Mouse (Mus musculus): Measurements from ENCODE around the gene Hist1h3a. TPM values are rescaled to one million over a fixed set of nuclear protein-coding genes. Genes with fewer than 3 reads are reported as not detected.
"Not testable (repeated sequence)": the region's sequence is repeated elsewhere in the genome, so short reads cannot be mapped to it uniquely, and the experiment has no call there.

The Hist1h3a gene
- total RNA-seq, 2 experiments from 2014 or later: 459 to 527 TPM

GRCm38 (mm10) chr13:23743215-23743614 is 19.0 kb downstream of the Hist1h3a start:
- no peak for DNase-seq (ENCODE audit: low spot score in 2 of 2)

- no peak for DNase-seq (ENCODE audit: low spot score in 2 of 2)
These were observed 20.2 kb downstream of the Hist1h3a start for GRCm38 (mm10) chr13:23742007-23742406.

DNA sequence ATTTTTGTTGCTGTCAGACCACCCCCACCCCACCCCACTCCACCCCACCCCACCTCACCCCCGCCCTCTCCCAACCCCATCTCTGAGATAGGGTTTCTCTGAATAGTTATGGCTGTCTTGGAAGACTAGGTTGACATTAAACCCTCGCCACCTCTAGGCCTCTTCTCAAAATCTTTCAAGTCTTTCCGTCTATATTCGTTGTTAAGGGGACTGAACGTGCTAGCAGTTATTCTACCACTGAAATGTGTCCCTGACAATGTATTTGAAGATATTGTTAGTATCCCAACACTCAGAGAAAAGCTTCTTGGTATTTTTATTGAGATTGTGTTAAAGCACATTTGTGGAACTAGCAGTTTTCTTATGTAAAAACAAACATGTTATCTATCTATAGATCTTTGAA is 21.3 kb downstream of the Hist1h3a start:
- no peak for DNase-seq (ENCODE audit: low spot score in 2 of 2)

GRCm38 (mm10) chr13:23740256-23740840 is 21.8 kb downstream of the Hist1h3a start:
- no peak for DNase-seq (ENCODE audit: low spot score in 2 of 2)

GRCm38 (mm10) chr13:23739922-23740252 is 22.3 kb downstream of the Hist1h3a start:
- no peak for DNase-seq (ENCODE audit: low spot score in 2 of 2)

GRCm38 (mm10) chr13:23739069-23739921 is 22.9 kb downstream of the Hist1h3a start:
- peak; percentile 65 to 82 for DNase-seq (ENCODE audit: low spot score in 2 of 2)

DNA sequence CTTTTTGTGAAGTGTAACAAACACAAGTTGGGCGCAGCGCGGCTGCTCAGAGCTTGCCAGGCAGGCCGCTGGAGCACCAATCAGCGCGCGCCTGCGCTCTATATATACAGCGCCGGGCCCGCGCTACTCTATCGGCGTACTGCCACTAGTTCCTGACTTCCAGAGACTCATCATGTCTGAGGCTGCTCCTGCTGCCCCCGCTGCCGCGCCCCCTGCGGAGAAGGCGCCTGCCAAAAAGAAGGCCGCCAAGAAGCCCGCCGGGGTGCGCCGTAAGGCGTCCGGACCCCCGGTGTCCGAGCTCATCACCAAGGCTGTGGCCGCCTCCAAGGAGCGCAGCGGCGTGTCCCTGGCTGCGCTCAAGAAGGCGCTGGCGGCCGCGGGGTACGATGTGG is 23.5 kb downstream of the Hist1h3a start, which contains the start of gene Hist1h1c:
Gene Hist1h1c, plus strand, starts transcription at position 132 of the 392 bp plus-strand sequence.
- peak; percentile 83 to 91 for DNase-seq (ENCODE audit: low spot score in 2 of 2)

DNA sequence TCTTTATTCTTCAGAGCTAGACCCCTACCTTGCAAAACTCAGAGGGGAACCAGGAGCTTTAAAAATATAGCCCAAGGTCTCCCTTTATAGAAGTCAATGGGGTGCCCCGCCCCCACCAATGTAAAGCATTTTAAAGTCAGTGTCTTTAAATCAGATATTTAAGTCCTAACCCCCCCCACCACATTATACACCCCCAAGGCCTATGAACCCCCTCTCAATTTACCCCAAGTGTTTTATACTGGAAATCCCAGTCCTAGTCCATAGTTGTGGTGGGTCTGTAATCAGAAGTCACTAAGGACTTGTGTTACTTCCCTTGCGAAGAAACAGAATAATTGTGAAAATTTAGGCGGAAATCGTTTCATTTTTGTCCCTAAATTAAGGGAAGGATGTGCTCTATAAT is 24.1 kb downstream of the Hist1h3a start:
- DNase-seq (ENCODE audit: low spot score in 2 of 2): no peak

- DNase-seq (ENCODE audit: low spot score in 2 of 2): no peak
These were observed 25.1 kb downstream of the Hist1h3a start for GRCm38 (mm10) chr13:23737091-23737490.

- no peak for DNase-seq (ENCODE audit: low spot score in 2 of 2)
These were observed 29.9 kb downstream of the Hist1h3a start for GRCm38 (mm10) chr13:23732156-23732804.

DNA sequence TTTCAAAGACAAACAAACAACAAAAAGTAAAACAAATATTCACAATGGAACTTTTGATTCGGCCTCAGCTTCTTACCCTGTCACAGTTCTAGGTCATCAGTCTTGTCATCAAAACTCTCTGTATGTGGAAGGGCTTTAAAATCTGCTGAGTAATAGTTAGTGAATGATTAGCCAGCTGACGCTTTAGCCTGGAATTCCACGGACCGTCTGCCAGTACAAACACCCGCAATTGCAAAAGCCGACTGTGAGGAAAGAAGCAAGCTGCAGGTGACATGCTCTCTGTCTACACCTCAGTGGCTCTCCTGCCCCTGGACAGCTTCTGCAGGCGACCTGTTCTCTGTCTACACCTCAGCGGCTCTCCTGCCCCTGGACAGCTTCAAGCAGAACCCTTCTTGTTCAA is 31.7 kb downstream of the Hist1h3a start:
- DNase-seq (ENCODE audit: low spot score in 2 of 2): no peak

DNA sequence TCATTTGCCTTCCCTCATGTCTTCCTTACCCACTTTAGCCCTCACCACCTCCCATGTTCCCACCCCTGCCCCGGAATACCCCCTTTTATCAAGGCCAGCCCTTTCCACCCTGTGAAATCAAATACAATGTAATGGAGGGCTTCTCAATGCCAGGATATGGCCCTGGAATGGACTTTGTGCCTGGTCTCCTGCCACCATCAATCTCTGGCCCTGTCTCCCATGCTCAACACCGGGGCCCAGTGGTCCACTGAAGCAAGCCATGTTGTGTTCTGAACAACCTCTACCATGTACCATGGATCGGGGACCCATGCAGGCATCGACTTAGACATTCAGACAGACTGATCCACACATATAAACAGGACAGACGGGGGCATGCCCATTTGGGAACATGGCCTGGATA is 32.5 kb downstream of the Hist1h3a start:
- no peak for DNase-seq (ENCODE audit: low spot score in 2 of 2)

DNA sequence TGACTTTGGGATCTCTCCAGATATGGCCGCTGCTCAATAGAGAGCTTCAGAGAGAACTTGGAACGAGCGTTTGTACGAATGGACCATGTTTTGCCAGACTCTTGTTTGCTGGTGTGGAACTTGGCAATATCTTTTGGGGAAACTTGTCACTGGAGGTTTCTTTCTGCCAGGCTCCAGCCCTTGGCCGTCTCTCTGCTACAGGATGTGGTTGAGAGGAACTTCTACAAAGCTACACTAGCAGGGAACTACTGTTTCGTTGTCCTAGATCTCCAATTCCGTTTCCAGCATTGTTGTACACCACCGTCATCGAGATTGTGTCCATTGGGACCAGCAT is 33.0 kb downstream of the Hist1h3a start:
- no peak for DNase-seq (ENCODE audit: low spot score in 2 of 2)

DNA sequence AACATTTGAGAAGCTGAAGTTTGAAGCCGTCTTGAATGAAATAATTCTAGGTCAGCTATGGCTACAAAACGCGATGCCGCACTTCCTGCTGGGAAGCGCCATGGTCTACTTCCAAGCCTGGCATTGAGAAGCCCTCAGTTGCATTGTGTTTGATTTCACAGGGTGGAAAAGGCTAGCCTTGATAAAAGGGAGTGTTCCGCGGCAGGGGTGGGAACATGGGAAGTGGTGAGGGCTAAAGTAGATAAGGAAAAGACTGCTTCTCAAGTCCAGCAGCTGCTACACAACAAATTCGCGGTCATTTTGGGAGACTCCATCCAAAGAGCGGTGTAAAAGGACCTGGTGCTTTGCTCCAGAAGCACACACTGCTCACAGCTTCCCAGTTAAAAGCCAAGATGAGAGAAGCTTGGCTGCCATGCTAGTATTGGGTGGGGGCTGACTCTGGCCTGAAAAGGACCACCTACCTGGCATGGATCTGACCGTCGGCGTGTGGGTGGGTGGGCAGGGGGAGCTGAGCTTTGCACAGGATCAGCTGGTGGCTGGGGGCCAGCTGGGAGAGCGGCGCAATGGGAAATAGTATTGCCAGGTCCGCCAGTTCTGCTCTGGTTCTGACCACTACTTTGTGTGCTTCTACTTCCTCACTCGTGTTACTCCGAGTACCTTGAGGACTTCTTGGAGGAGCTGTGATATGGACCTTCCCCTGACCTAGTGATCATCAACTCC is 33.6 kb downstream of the Hist1h3a start:
- DNase-seq (ENCODE audit: low spot score in 2 of 2): no peak

GRCm38 (mm10) chr13:23725213-23725612 is 37.0 kb downstream of the Hist1h3a start:
- no peak for DNase-seq (ENCODE audit: low spot score in 2 of 2)

DNA sequence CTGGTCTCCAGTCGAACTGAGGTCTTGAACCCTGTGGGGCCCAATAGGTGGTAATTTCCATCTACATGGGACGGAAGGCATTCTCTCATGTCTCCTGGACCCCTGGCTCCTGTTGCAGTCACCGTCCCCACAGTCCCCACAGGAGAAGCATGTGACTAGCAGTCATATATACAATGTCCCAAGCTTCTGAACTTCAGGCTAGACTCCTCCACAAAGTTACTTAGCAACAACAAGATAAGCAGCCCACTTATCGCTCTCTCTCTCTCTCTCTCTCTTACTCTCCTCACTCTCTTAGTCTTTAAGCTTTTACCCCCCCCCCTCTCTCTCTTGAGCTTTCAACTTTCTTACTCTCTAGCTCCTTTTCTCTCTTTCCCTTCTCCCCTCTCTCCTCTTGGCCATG is 37.9 kb downstream of the Hist1h3a start:
- DNase-seq (ENCODE audit: low spot score in 2 of 2): no peak

- not testable (repeated sequence) for DNase-seq (ENCODE audit: low spot score in 2 of 2)
These were observed 44.5 kb downstream of the Hist1h3a start for GRCm38 (mm10) chr13:23717593-23718245.

DNA sequence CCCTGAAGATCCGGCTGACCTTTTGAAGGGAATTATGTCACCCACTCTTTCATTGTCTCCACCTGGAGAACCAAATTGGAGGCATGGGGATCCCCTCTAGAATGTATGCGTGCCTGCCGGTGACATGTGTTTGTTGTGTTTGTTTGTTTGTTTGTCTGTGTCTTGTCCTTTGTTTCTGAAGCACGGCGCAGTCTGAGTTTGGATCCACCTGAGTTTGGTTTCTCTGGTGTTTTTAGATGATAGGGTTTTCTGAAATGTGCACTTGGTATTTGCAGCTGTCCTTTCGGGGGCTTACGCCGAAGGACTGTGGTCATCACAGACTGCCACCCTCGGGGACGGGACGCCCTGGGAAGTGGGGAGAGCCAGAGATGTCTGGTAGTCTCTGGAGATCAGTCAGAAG is 45.0 kb downstream of the Hist1h3a start:
- DNase-seq (ENCODE audit: low spot score in 2 of 2): no peak

- DNase-seq (ENCODE audit: low spot score in 2 of 2): no peak
These were observed 45.7 kb downstream of the Hist1h3a start for GRCm38 (mm10) chr13:23716261-23717042.
